Mouse (Mus musculus): ENCODE results near the gene Kif26b. TPM values are rescaled to one million over a fixed set of nuclear protein-coding genes. Genes with fewer than 3 reads are reported as not detected.

Kif26b gene
- total and polyA plus RNA-seq, 2 experiments from 2014 or later, result 3.4 to 33.7 TPM

DNA sequence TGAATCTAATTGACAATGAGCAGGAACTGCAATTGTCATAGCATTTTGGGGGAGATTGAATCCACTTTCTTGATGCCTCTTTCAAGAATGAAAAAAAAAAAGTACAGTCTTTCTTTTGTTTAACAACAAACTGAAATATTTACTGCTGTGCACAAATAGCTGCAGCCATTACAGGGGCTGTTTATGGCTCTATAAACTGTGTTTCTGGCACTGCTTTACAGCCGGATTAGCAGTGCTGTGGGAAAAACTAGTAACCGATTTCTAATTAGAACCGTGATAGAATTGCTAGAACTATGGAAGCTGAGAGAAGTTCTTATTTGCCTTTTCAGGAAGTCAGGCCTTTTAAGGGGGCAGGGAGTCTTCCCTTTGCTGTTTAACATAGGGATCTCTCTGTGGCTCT is 342.1 kb downstream of the Kif26b start:
- TF ChIP-seq CTCF (IDR thresholded peaks at IDR 0.05; ENCODE audit: low read depth), result no peak
- H3K27me3 ChIP-seq (ENCODE audit: insufficient read depth, low read length), result no peaks in the 10 kb centered on the region
- H3K4me1 ChIP-seq (ENCODE audit: insufficient read depth), result no peaks in the 10 kb centered on the region
- H3K9me3 ChIP-seq (ENCODE audit: low read length), result no peaks in the 10 kb centered on the region
- ATAC-seq (no peak), DNase-seq (no peak)
- H3K9ac ChIP-seq, result no peak overlapping the region
- no peak overlapping the region for H3K27ac ChIP-seq (ENCODE audit: low read depth, low read length)
- peaks cover 9% of the 10 kb centered on the region; the same call in 1 of the 2 replicates for H3K36me3 ChIP-seq (ENCODE audit: insufficient read depth)
- H3K4me2 ChIP-seq (ENCODE audit: low read depth), result no peak overlapping the region
- H3K4me3 ChIP-seq (ENCODE audit: low read depth, low read length), result no peak overlapping the region
- 57% methylated on average over 3 of the region's 3 CpGs for WGBS

GRCm38 (mm10) chr1:178876926-178877325 is 348.0 kb downstream of the Kif26b start:
- H3K27me3 ChIP-seq (ENCODE audit: insufficient read depth, low read length), result no peaks in the 10 kb centered on the region
- no peak overlapping the region for H3K9ac ChIP-seq
- DNase-seq (no peak), ATAC-seq (no peak)
- no peaks in the 10 kb centered on the region for H3K9me3 ChIP-seq (ENCODE audit: low read length)
- H3K4me1 ChIP-seq (ENCODE audit: insufficient read depth), result no peaks in the 10 kb centered on the region
- H3K4me3 ChIP-seq (ENCODE audit: low read depth, low read length), result no peak overlapping the region
- no peak overlapping the region for H3K4me2 ChIP-seq (ENCODE audit: low read depth)
- H3K36me3 ChIP-seq (ENCODE audit: insufficient read depth), result peaks cover 5% of the 10 kb centered on the region; the same call in 1 of the 2 replicates
- no peak overlapping the region for H3K27ac ChIP-seq (ENCODE audit: low read depth, low read length)
- no peak for TF ChIP-seq CTCF (IDR thresholded peaks at IDR 0.05; ENCODE audit: low read depth)
- WGBS, result 46% methylated on average over 2 of the region's 2 CpGs

GRCm38 (mm10) chr1:178878676-178879075 is 349.8 kb downstream of the Kif26b start:
- H3K9ac ChIP-seq, result no peak overlapping the region
- H3K27ac ChIP-seq (ENCODE audit: low read depth, low read length), result no peak overlapping the region
- H3K4me2 ChIP-seq (ENCODE audit: low read depth), result no peak overlapping the region
- ATAC-seq, result no peak
- peaks cover 5% of the 10 kb centered on the region; the same call in 1 of the 2 replicates for H3K36me3 ChIP-seq (ENCODE audit: insufficient read depth)
- DNase-seq, result no peak
- H3K27me3 ChIP-seq (ENCODE audit: insufficient read depth, low read length), result no peaks in the 10 kb centered on the region
- no peaks in the 10 kb centered on the region for H3K9me3 ChIP-seq (ENCODE audit: low read length)
- WGBS, result 67% methylated on average over 1 of the region's 1 CpGs
- no peak overlapping the region for H3K4me3 ChIP-seq (ENCODE audit: low read depth, low read length)
- TF ChIP-seq CTCF (IDR thresholded peaks at IDR 0.05; ENCODE audit: low read depth), result no peak
- H3K4me1 ChIP-seq (ENCODE audit: insufficient read depth), result no peaks in the 10 kb centered on the region

- no peak for ATAC-seq
- Histone ChIP-seq H3K9me3 (ENCODE audit: low read length) (no peaks in the 10 kb centered on the region), H3K27ac (ENCODE audit: low read depth, low read length) (no peak overlapping the region), H3K4me3 (ENCODE audit: low read depth, low read length) (no peak overlapping the region), H3K9ac (no peak overlapping the region), H3K4me1 (ENCODE audit: insufficient read depth) (no peaks in the 10 kb centered on the region), H3K27me3 (ENCODE audit: insufficient read depth, low read length) (no peaks in the 10 kb centered on the region), H3K4me2 (ENCODE audit: low read depth) (no peak overlapping the region), H3K36me3 (ENCODE audit: insufficient read depth) (no peaks in the 10 kb centered on the region)
- 82% methylated on average over 7 of the region's 7 CpGs for WGBS
- no peak for TF ChIP-seq CTCF (IDR thresholded peaks at IDR 0.05; ENCODE audit: low read depth)
- DNase-seq, result no peak
Measured at GRCm38 (mm10) chr1:178880905-178881304, 352.0 kb downstream of the Kif26b start.

DNA sequence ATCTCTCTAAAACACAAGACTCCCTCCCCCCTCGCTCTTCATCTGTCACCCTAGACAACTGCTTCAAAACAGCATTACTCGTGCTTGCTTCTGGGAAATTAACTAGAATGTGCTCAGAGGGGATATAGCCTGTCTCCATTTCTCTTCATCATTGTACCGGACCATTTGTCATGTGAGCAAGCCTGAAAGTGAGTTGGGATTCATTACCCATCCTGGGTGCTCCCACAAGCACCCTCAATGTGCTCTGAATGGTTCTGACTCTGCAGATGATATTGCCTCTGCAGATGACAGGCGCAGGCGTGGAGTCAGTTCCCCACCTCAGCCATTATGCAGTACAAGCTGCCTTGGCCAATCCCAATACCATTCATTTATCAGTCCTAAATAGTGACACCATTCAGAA is 357.7 kb downstream of the Kif26b start:
- Histone ChIP-seq H3K27ac (ENCODE audit: low read depth, low read length) (0 out of 2 replicates have a peak overlapping the region, but pooled peaks have one; percentile 35), H3K9me3 (ENCODE audit: low read length) (no peaks in the 10 kb centered on the region), H3K4me1 (ENCODE audit: insufficient read depth) (0 out of 2 replicates have a peak, but pooled peaks cover 2% of the 10 kb centered on the region), H3K4me3 (ENCODE audit: low read depth, low read length) (no peak overlapping the region), H3K27me3 (ENCODE audit: insufficient read depth, low read length) (no peaks in the 10 kb centered on the region), H3K4me2 (ENCODE audit: low read depth) (no peak overlapping the region), H3K9ac (no peak overlapping the region), H3K36me3 (ENCODE audit: insufficient read depth) (no peaks in the 10 kb centered on the region)
- no peak for TF ChIP-seq CTCF (IDR thresholded peaks at IDR 0.05; ENCODE audit: low read depth)
- peak; percentile 72 for ATAC-seq
- 65% methylated on average over 5 of the region's 5 CpGs for WGBS
- peak; percentile 28 for DNase-seq

DNA sequence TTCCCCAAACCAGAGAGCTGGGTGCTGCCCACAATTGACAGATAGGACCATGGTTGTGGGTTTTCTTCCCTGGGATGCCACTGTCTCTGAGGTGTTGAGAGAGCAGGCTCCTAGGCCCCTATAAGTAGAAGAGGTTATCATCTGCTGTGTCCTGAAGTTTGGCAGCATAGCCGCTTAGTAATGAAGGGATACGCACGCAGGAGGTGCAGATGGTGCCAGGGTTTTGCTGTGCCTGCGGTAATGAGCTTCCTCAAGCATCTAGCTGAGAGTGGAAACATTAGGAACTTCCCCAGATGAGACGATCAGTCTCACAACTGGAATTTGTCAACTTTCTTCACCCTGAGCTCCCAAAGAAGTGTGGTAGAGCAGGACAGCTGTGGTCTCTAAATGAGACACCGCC is 363.5 kb downstream of the Kif26b start:
- no peaks in the 10 kb centered on the region for H3K4me1 ChIP-seq (ENCODE audit: insufficient read depth)
- H3K27me3 ChIP-seq (ENCODE audit: insufficient read depth, low read length), result no peaks in the 10 kb centered on the region
- no peaks in the 10 kb centered on the region for H3K36me3 ChIP-seq (ENCODE audit: insufficient read depth)
- ATAC-seq, result no peak
- WGBS, result 53% methylated on average over 6 of the region's 6 CpGs
- no peak for DNase-seq
- no peak for TF ChIP-seq CTCF (IDR thresholded peaks at IDR 0.05; ENCODE audit: low read depth)
- no peak overlapping the region for H3K4me3 ChIP-seq (ENCODE audit: low read depth, low read length)
- H3K4me2 ChIP-seq (ENCODE audit: low read depth), result no peak overlapping the region
- H3K9me3 ChIP-seq (ENCODE audit: low read length), result no peaks in the 10 kb centered on the region
- no peak overlapping the region for H3K27ac ChIP-seq (ENCODE audit: low read depth, low read length)
- H3K9ac ChIP-seq, result no peak overlapping the region

DNA sequence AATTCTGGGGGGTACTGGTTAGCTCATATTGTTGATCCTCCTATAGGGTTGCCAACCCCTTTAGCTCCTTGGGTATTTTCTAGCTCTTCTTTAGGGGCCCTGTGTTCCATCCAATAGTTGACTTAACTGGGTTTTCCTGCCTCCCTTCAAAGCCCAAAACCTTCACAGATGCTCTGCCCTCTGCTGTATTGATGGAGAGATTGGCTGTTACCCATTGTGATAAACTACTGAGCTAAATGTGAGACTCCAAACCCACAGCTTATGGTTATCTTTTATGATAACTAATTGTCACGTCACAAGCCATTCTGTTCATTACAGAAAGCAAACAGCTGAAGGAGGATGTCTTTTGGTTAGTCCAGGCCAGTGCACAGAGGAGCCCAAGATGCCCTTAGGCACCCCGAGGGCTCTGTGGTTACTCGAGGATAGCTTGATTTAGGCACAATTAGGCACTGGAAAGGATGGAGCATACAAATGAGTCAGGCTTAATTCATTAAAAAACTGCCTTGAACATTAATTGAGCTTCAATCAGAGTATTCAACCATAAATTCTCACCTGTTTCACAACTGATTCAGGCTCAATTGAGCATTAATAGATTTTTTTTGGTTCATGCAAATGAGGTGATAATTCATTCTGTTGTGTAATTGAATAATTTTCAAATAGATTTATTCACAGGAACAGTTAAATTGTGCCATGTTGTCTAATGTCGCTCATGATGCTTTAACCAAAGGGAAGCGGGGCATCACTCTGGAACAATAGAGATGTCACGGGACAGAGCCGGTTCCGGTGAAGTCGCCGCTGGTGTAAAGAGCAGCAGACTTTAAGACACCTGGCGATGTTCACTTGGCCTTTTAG is 364.5 kb downstream of the Kif26b start:
- no peaks in the 10 kb centered on the region for H3K9me3 ChIP-seq (ENCODE audit: low read length)
- H3K36me3 ChIP-seq (ENCODE audit: insufficient read depth), result no peaks in the 10 kb centered on the region
- DNase-seq, result no peak
- no peak overlapping the region for H3K4me3 ChIP-seq (ENCODE audit: low read depth, low read length)
- H3K9ac ChIP-seq, result no peak overlapping the region
- no peak overlapping the region for H3K27ac ChIP-seq (ENCODE audit: low read depth, low read length)
- peak; percentile 58; the same call in 1 of the 2 replicates for ATAC-seq
- H3K4me2 ChIP-seq (ENCODE audit: low read depth), result no peak overlapping the region
- no peaks in the 10 kb centered on the region for H3K4me1 ChIP-seq (ENCODE audit: insufficient read depth)
- WGBS, result 27% methylated on average over 11 of the region's 11 CpGs
- H3K27me3 ChIP-seq (ENCODE audit: insufficient read depth, low read length), result no peaks in the 10 kb centered on the region
- TF ChIP-seq CTCF (IDR thresholded peaks at IDR 0.05; ENCODE audit: low read depth), result no peak
